Mouse (Mus musculus): Measurements from ENCODE around the gene Tmem86b. TPM values are rescaled to one million over a fixed set of nuclear protein-coding genes. Genes with fewer than 3 reads are reported as not detected.

The Tmem86b gene
- polyA plus RNA-seq (2014; fragmentation: Nextera tagmentation; extraction: Ambion mirVana), result 0.63 and 2.5 TPM in 2 replicates

DNA sequence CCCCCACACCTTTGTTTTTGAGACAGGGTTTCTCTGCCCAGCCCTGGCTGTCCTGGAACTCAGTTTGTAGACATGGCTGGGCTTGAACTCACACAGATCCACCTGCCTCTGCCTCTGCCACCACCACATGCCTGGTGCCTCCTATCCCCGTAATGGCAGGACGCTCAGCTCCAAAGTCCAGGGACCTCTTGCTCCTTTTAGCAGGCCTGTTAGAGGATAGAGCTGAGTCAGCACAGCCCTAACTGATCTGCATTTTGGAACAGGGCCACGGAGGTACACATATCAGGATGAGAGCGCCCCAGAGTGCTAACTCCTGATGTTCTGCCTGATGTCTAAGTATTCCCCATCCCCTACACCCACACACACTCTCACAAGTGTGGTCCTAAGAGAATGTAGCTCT, at the start of gene Tmem86b:
Tmem86b (minus strand) TSS at position 392 of the 400 bp plus-strand sequence.
- H3K27me3 ChIP-seq (ENCODE audit: control insufficient read depth, insufficient read depth, low read length), result no peaks in the 10 kb centered on the region
- DNase-seq (ENCODE audit: low spot score) (no peak), ATAC-seq (replicated peaks; ENCODE audit: insufficient number of reproducible peaks, low FRiP score, low TSS enrichment, low read depth) (no peak)
- H3K9ac ChIP-seq (replicated peaks; ENCODE audit: low read length), result no peak within 1 kb of the TSS
- no peak within 1 kb of the TSS for H3K4me3 ChIP-seq (ENCODE audit: low read depth, low read length)
- H3K9me3 ChIP-seq (replicated peaks; ENCODE audit: control insufficient read depth, low read length), result no peaks in the 10 kb centered on the region
- H3K4me1 ChIP-seq (ENCODE audit: control insufficient read depth, insufficient read depth, low read length), result no peaks in the 10 kb centered on the region
- 91% methylated on average over 4 of the region's 4 CpGs for WGBS
- no peak within 1 kb of the TSS for H3K4me2 ChIP-seq (ENCODE audit: low read depth, low read length)
- no peak within 1 kb of the TSS for H3K27ac ChIP-seq (replicated peaks; ENCODE audit: low read depth, low read length)
- peaks cover 16% of the 10 kb centered on the region for H3K36me3 ChIP-seq (replicated peaks; ENCODE audit: control insufficient read depth, insufficient read depth, low read depth, low read length)

DNA sequence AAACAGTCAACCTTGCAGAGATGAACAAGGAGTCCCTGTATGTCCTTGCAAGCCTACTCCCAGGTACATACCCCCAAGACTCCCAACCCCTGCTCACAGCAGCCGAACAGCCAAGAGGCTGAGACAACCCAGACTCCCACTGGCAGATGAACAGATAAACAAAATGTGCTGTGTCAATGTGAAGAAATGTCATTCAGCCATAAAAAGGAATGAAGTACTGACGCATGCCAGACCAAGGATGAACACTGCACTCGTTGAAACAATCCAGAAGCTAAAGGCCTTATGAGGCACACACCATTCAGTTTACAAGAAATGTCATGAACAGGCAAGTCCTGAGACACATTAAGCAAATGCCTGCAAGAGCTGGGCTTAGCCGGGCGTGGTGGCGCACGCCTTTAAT, 44.0 kb upstream of the Tmem86b start:
- WGBS, result 84% methylated on average over 7 of the region's 7 CpGs

DNA sequence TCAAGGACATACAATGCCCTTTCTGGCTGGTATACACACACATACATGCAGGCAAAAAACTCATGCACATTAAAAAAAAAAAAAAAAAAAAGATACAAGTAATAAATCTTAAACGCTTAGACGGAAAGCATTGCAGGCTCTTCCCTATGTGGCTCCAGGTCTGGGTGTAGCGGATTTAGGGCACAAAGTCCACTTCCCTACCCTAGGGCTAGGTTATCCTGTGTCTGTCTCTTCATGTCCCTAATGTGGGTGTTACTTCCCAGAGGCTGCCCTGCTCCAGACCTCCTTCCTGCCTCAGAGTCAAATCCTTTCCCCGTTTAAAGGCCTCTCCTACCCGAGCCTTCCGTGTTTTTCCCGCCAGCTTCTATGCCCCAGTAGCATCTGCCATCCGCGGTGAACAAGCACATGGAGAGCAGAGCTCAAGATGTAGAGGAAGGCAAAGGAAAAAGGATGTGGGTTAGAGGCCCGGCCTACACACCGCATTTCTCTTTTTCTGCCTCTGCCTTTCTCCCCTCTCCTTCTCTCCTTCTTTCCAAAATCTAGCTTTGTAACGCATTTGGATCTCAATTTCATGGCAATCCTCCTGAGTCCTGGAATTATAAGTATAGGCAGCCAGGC, 43.0 kb upstream of the Tmem86b start:
- H3K4me1 ChIP-seq (ENCODE audit: control insufficient read depth, insufficient read depth, low read length), result no peaks in the 10 kb centered on the region
- no peaks in the 10 kb centered on the region for H3K9me3 ChIP-seq (replicated peaks; ENCODE audit: control insufficient read depth, low read length)
- ATAC-seq (replicated peaks; ENCODE audit: insufficient number of reproducible peaks, low FRiP score, low TSS enrichment, low read depth) (no peak), DNase-seq (ENCODE audit: low spot score) (no peak)
- 88% methylated on average over 12 of the region's 12 CpGs for WGBS
- no peak overlapping the region for H3K27ac ChIP-seq (replicated peaks; ENCODE audit: low read depth, low read length)
- H3K4me2 ChIP-seq (ENCODE audit: low read depth, low read length), result no peak overlapping the region
- H3K9ac ChIP-seq (replicated peaks; ENCODE audit: low read length), result no peak overlapping the region
- no peak overlapping the region for H3K4me3 ChIP-seq (ENCODE audit: low read depth, low read length)
- H3K27me3 ChIP-seq (ENCODE audit: control insufficient read depth, insufficient read depth, low read length), result no peaks in the 10 kb centered on the region
- peaks cover 4% of the 10 kb centered on the region for H3K36me3 ChIP-seq (replicated peaks; ENCODE audit: control insufficient read depth, insufficient read depth, low read depth, low read length)

More for the DNA sequence above, 44.0 kb upstream of the Tmem86b start:
- no peak for DNase-seq (ENCODE audit: low spot score)
- H3K27me3 ChIP-seq (ENCODE audit: control insufficient read depth, insufficient read depth, low read length), result no peaks in the 10 kb centered on the region
- H3K36me3 ChIP-seq (replicated peaks; ENCODE audit: control insufficient read depth, insufficient read depth, low read depth, low read length), result peaks cover 4% of the 10 kb centered on the region
- no peak for ATAC-seq (replicated peaks; ENCODE audit: insufficient number of reproducible peaks, low FRiP score, low TSS enrichment, low read depth)
- H3K4me1 ChIP-seq (ENCODE audit: control insufficient read depth, insufficient read depth, low read length), result no peaks in the 10 kb centered on the region
- no peak overlapping the region for H3K4me2 ChIP-seq (ENCODE audit: low read depth, low read length)
- H3K9me3 ChIP-seq (replicated peaks; ENCODE audit: control insufficient read depth, low read length), result no peaks in the 10 kb centered on the region
- no peak overlapping the region for H3K4me3 ChIP-seq (ENCODE audit: low read depth, low read length)
- no peak overlapping the region for H3K9ac ChIP-seq (replicated peaks; ENCODE audit: low read length)
- no peak overlapping the region for H3K27ac ChIP-seq (replicated peaks; ENCODE audit: low read depth, low read length)

DNA sequence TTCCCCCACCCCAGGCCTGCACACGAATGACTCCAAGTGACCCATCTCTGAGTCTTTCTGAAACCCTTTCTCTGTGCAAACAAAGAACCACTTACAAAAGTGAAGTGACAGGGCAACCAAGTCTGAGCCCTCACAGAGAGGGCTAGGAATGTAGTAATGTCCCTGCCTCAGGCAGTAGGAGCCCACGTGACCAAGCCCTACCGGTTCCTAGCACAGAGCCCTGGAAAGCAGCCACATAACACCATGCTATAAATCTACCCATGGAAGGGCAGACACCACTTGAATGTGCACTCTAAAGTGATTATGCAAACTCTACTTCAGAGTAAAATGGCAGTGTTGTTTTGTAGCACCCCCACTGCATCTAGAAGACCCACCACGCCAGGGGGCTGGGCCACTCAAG, 40.7 kb upstream of the Tmem86b start:
- ATAC-seq (replicated peaks; ENCODE audit: insufficient number of reproducible peaks, low FRiP score, low TSS enrichment, low read depth) (0 out of 2 replicates have a peak, but pooled peaks have one; percentile 73), DNase-seq (ENCODE audit: low spot score) (no peak)
- H3K36me3 ChIP-seq (replicated peaks; ENCODE audit: control insufficient read depth, insufficient read depth, low read depth, low read length), result peaks cover 4% of the 10 kb centered on the region
- no peak overlapping the region for H3K9ac ChIP-seq (replicated peaks; ENCODE audit: low read length)
- H3K4me1 ChIP-seq (ENCODE audit: control insufficient read depth, insufficient read depth, low read length), result no peaks in the 10 kb centered on the region
- H3K4me2 ChIP-seq (ENCODE audit: low read depth, low read length), result no peak overlapping the region
- 46% methylated on average over 4 of the region's 4 CpGs for WGBS
- no peak overlapping the region for H3K4me3 ChIP-seq (ENCODE audit: low read depth, low read length)
- H3K27me3 ChIP-seq (ENCODE audit: control insufficient read depth, insufficient read depth, low read length), result no peaks in the 10 kb centered on the region
- H3K9me3 ChIP-seq (replicated peaks; ENCODE audit: control insufficient read depth, low read length), result no peaks in the 10 kb centered on the region
- H3K27ac ChIP-seq (replicated peaks; ENCODE audit: low read depth, low read length), result no peak overlapping the region

DNA sequence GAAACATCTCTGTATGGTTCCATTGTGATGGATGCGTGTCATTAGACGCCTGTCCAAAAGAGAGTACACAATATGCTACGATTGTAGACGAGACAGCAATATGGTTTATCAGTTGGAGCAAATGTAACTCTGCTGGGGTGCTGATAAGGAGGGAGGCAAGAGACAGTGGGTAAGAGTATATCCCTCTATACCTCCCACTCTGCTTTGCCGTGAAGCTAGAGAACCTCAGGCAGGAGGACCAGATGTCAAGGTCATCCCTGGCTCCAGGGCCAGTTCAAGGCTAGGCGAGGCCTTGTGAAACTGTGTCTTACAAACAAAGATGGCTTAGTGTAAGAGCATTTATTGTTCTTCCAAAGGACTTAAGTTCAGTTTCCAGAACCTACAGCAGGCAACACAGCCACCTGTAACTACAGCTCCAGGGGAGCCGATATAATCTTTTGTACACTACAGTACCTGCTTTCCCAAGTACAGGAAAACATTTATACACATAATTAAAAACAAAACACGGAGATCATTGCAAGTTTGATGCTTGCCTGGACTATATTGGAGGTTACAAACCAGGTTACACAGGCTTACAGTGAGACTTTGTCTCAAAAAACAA, 39.5 kb upstream of the Tmem86b start:
- Histone ChIP-seq H3K4me1 (ENCODE audit: control insufficient read depth, insufficient read depth, low read length) (no peaks in the 10 kb centered on the region), H3K27ac (replicated peaks; ENCODE audit: low read depth, low read length) (no peak overlapping the region), H3K4me3 (ENCODE audit: low read depth, low read length) (no peak overlapping the region), H3K9ac (replicated peaks; ENCODE audit: low read length) (no peak overlapping the region), H3K36me3 (replicated peaks; ENCODE audit: control insufficient read depth, insufficient read depth, low read depth, low read length) (peaks cover 4% of the 10 kb centered on the region), H3K9me3 (replicated peaks; ENCODE audit: control insufficient read depth, low read length) (no peaks in the 10 kb centered on the region), H3K27me3 (ENCODE audit: control insufficient read depth, insufficient read depth, low read length) (no peaks in the 10 kb centered on the region), H3K4me2 (ENCODE audit: low read depth, low read length) (no peak overlapping the region)
- 90% methylated on average over 8 of the region's 8 CpGs for WGBS
- ATAC-seq (replicated peaks; ENCODE audit: insufficient number of reproducible peaks, low FRiP score, low TSS enrichment, low read depth) (no peak), DNase-seq (ENCODE audit: low spot score) (no peak)

- no peak for DNase-seq (ENCODE audit: low spot score)
- Histone ChIP-seq H3K4me1 (ENCODE audit: control insufficient read depth, insufficient read depth, low read length) (no peaks in the 10 kb centered on the region), H3K9ac (replicated peaks; ENCODE audit: low read length) (no peak overlapping the region), H3K4me3 (ENCODE audit: low read depth, low read length) (no peak overlapping the region), H3K27me3 (ENCODE audit: control insufficient read depth, insufficient read depth, low read length) (no peaks in the 10 kb centered on the region), H3K4me2 (ENCODE audit: low read depth, low read length) (no peak overlapping the region), H3K36me3 (replicated peaks; ENCODE audit: control insufficient read depth, insufficient read depth, low read depth, low read length) (peaks cover 4% of the 10 kb centered on the region), H3K9me3 (replicated peaks; ENCODE audit: control insufficient read depth, low read length) (no peaks in the 10 kb centered on the region), H3K27ac (replicated peaks; ENCODE audit: low read depth, low read length) (no peak overlapping the region)
- ATAC-seq (replicated peaks; ENCODE audit: insufficient number of reproducible peaks, low FRiP score, low TSS enrichment, low read depth), result no peak
- 90% methylated on average over 9 of the region's 9 CpGs for WGBS
These were observed 37.9 kb upstream of the Tmem86b start for GRCm38 (mm10) chr7:4669156-4669555.

GRCm38 (mm10) chr7:4668506-4668905, 37.3 kb upstream of the Tmem86b start:
- no peak overlapping the region for H3K9ac ChIP-seq (replicated peaks; ENCODE audit: low read length)
- peaks cover 5% of the 10 kb centered on the region for H3K36me3 ChIP-seq (replicated peaks; ENCODE audit: control insufficient read depth, insufficient read depth, low read depth, low read length)
- H3K4me2 ChIP-seq (ENCODE audit: low read depth, low read length), result no peak overlapping the region
- no peak overlapping the region for H3K27ac ChIP-seq (replicated peaks; ENCODE audit: low read depth, low read length)
- H3K4me3 ChIP-seq (ENCODE audit: low read depth, low read length), result no peak overlapping the region
- WGBS, result 91% methylated on average over 8 of the region's 8 CpGs
- ATAC-seq (replicated peaks; ENCODE audit: insufficient number of reproducible peaks, low FRiP score, low TSS enrichment, low read depth) (no peak), DNase-seq (ENCODE audit: low spot score) (no peak)
- H3K9me3 ChIP-seq (replicated peaks; ENCODE audit: control insufficient read depth, low read length), result no peaks in the 10 kb centered on the region
- H3K4me1 ChIP-seq (ENCODE audit: control insufficient read depth, insufficient read depth, low read length), result no peaks in the 10 kb centered on the region
- H3K27me3 ChIP-seq (ENCODE audit: control insufficient read depth, insufficient read depth, low read length), result no peaks in the 10 kb centered on the region

- no peak for ATAC-seq (replicated peaks; ENCODE audit: insufficient number of reproducible peaks, low FRiP score, low TSS enrichment, low read depth)
- H3K36me3 ChIP-seq (replicated peaks; ENCODE audit: control insufficient read depth, insufficient read depth, low read depth, low read length), result peaks cover 2% of the 10 kb centered on the region
- H3K4me3 ChIP-seq (ENCODE audit: low read depth, low read length), result no peak overlapping the region
These were observed 35.6 kb upstream of the Tmem86b start for GRCm38 (mm10) chr7:4666871-4667270.

More at GRCm38 (mm10) chr7:4666871-4667270, 35.6 kb upstream of the Tmem86b start:
- Histone ChIP-seq H3K27me3 (ENCODE audit: control insufficient read depth, insufficient read depth, low read length) (no peaks in the 10 kb centered on the region), H3K27ac (replicated peaks; ENCODE audit: low read depth, low read length) (no peak overlapping the region), H3K4me1 (ENCODE audit: control insufficient read depth, insufficient read depth, low read length) (no peaks in the 10 kb centered on the region), H3K4me2 (ENCODE audit: low read depth, low read length) (no peak overlapping the region), H3K9me3 (replicated peaks; ENCODE audit: control insufficient read depth, low read length) (no peaks in the 10 kb centered on the region), H3K9ac (replicated peaks; ENCODE audit: low read length) (no peak overlapping the region)
- DNase-seq (ENCODE audit: low spot score), result no peak
- 90% methylated on average over 5 of the region's 5 CpGs for WGBS
